Mouse (Mus musculus): ENCODE results near the gene Kcp.

- TF ChIP-seq CTCF (IDR thresholded peaks at IDR 0.05; ENCODE audit: control insufficient read depth, insufficient read depth, insufficient replicate concordance, low read depth, low read length): no peak
- no peak for TF ChIP-seq POLR2A (IDR thresholded peaks at IDR 0.05; ENCODE audit: control insufficient read depth, low read depth, low read length)
Observed at GRCm38 (mm10) chr6:29468851-29469250, 38.9 kb downstream of the Kcp start.
